Mouse (Mus musculus): Measurements from ENCODE around the gene Bbs5. TPM values are rescaled to one million over a fixed set of nuclear protein-coding genes. Genes with fewer than 3 reads are reported as not detected.
A peak's percentile ranks its signal among the peaks of the same experiment; 100 is the strongest.

Bbs5 gene
- 14.2 and 15.6 TPM in 2 replicates for polyA plus RNA-seq (2014; fragmentation: Nextera tagmentation; extraction: Ambion mirVana)

DNA sequence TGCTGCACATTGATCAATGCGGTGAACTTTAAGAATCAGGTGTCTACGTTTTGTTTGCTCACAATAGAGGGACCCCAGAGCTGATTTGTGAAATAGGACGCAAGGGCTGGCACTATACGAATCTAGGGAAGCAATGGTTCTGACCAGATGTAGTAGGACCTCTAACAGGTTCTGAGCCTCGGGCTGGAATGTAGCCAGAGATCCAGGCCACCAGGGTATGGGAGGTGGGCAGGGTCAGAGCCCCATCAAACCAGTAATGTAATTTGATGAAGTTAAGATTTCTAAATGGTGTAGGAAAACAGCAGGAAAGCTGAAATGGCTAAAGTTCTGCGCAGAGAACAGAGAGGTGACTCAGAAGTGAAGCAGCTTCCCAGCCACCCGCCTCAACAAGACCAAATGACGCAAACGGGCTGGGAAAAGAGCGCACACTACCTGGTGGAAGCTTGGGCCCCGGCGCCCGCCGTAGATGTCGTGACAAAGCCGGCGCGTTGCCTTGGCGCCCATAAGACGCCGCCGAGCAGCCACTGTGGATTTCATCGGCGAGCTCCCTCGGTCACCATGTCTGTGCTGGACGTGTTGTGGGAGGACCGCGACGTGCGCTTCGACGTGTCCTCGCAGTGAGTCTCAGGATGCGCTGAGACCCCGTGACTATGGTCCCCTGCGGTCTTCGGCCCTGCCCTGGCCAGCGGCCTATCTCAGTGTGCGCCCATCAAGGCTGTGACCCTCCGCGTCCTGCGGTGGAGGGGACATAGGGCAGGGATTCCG lies at the start of gene Bbs5:
TSS of gene Bbs5 (plus strand) at position 446 of the 765 bp plus-strand sequence.
- no peak within 1 kb of the TSS for H3K27ac ChIP-seq (ENCODE audit: low read depth)
- DNase-seq (peak; percentile 95), ATAC-seq (ENCODE audit: insufficient read depth) (peak; percentile 96)
- H3K4me3 ChIP-seq (ENCODE audit: low read depth, low read length) = peak within 1 kb of the TSS; percentile 81
- H3K36me3 ChIP-seq (ENCODE audit: insufficient read depth) = 0 out of 2 replicates have a peak, but pooled peaks cover 2% of the 10 kb centered on the region
- no peaks in the 10 kb centered on the region for H3K4me1 ChIP-seq (ENCODE audit: insufficient read depth)
- WGBS = 2% methylated on average over 43 of the region's 43 CpGs
- no peaks in the 10 kb centered on the region for H3K9me3 ChIP-seq (ENCODE audit: low read depth, low read length)
- TF ChIP-seq CTCF (IDR thresholded peaks at IDR 0.05; ENCODE audit: low read depth) = no peak
- peak within 1 kb of the TSS; percentile 80 for H3K4me2 ChIP-seq
- no peaks in the 10 kb centered on the region for H3K27me3 ChIP-seq (ENCODE audit: insufficient read depth, low read length)
- peak within 1 kb of the TSS; percentile 72 for H3K9ac ChIP-seq

DNA sequence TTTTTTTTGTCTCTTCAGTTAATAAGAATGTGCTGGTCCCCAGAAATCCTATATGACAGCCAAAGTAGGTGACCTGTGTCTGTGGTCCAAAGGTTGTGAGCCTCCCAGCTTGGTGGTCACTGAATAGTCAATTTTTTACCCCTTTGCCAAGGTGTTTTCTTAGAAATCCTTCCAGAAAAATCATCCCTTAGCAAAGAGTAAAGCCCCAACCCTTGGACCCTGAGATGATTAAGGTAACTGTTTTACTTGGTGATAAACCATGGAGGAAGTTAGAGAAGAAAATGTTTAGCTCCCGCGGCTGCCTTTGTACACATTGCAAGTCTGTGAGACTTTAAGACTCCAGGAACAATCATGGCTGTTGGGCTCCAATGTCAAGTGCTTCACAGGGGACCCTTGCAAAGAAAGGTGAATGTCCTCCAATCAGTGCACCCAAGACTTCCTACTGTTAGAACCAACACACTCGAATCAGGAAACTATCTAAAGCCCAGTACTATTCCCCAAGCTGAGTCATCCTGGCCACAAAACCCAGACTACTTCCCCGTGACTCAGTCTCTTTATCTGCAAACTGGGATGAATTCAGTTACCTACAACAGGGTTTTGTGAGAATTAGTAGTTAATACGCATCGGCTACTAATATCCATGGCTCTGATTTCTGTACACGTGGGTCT lies 43.1 kb upstream of the Bbs5 start:
- Histone ChIP-seq H3K9ac (no peak overlapping the region), H3K27ac (ENCODE audit: low read depth) (no peak overlapping the region), H3K4me2 (no peak overlapping the region), H3K27me3 (ENCODE audit: insufficient read depth, low read length) (no peaks in the 10 kb centered on the region), H3K36me3 (ENCODE audit: insufficient read depth) (no peaks in the 10 kb centered on the region), H3K4me3 (ENCODE audit: low read depth, low read length) (no peak overlapping the region), H3K9me3 (ENCODE audit: low read depth, low read length) (no peaks in the 10 kb centered on the region), H3K4me1 (ENCODE audit: insufficient read depth) (no peaks in the 10 kb centered on the region)
- no peak for ATAC-seq (ENCODE audit: insufficient read depth)
- no peak for TF ChIP-seq CTCF (IDR thresholded peaks at IDR 0.05; ENCODE audit: low read depth)
- DNase-seq = no peak
- 84% methylated on average over 7 of the region's 7 CpGs for WGBS

DNA sequence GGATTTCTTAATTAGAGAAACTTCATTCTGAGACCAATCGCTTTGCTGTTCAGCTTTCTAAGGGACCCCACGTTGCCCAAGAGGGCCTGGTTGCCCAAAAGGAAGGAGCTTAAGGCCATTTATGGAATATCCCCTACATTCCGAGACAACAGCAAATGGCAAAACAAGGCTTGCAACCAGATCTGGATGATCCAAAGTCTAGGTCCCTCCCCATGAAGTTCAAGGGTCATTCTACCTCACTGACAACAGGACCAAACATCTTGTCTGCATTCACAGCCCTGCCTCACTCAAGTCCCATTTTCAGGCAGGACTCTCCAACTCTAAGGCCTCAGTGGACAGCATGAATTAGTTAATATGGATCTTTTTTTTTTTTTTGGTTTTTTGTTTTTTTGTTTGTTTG lies 40.4 kb upstream of the Bbs5 start:
- no peaks in the 10 kb centered on the region for H3K9me3 ChIP-seq (ENCODE audit: low read depth, low read length)
- H3K27ac ChIP-seq (ENCODE audit: low read depth) = no peak overlapping the region
- no peak for ATAC-seq (ENCODE audit: insufficient read depth)
- H3K27me3 ChIP-seq (ENCODE audit: insufficient read depth, low read length) = no peaks in the 10 kb centered on the region
- H3K9ac ChIP-seq = no peak overlapping the region
- no peaks in the 10 kb centered on the region for H3K4me1 ChIP-seq (ENCODE audit: insufficient read depth)
- no peak for DNase-seq
- H3K36me3 ChIP-seq (ENCODE audit: insufficient read depth) = no peaks in the 10 kb centered on the region
- H3K4me3 ChIP-seq (ENCODE audit: low read depth, low read length) = no peak overlapping the region
- TF ChIP-seq CTCF (IDR thresholded peaks at IDR 0.05; ENCODE audit: low read depth) = no peak
- no peak overlapping the region for H3K4me2 ChIP-seq
- WGBS = 86% methylated on average over 3 of the region's 3 CpGs

DNA sequence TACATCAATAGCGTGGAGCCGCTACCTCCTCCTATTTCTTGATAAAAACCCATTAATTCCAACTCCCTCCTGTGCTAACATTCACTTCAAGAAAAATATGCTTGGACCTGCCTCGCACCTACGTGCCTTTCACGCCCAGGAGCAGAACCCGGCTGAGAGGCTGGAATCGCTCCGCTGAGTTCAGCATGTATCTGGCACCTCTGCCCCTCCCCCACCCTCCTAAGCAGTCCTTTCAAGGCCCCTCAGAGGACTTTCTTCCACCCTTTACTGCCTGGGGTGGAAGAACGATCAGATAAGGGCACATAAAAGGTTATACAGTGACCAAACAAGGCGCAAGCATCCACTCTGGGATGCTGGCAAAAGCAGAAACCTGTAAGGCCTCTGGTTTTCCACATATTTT lies 34.7 kb upstream of the Bbs5 start:
- no peaks in the 10 kb centered on the region for H3K36me3 ChIP-seq (ENCODE audit: insufficient read depth)
- peaks cover 5% of the 10 kb centered on the region; the same call in 1 of the 2 replicates for H3K4me1 ChIP-seq (ENCODE audit: insufficient read depth)
- no peak overlapping the region for H3K4me2 ChIP-seq
- ATAC-seq (ENCODE audit: insufficient read depth) (peak; percentile 54; the same call in 1 of the 2 replicates), DNase-seq (peak; percentile 41)
- H3K9me3 ChIP-seq (ENCODE audit: low read depth, low read length) = no peaks in the 10 kb centered on the region
- no peak for TF ChIP-seq CTCF (IDR thresholded peaks at IDR 0.05; ENCODE audit: low read depth)
- H3K27me3 ChIP-seq (ENCODE audit: insufficient read depth, low read length) = no peaks in the 10 kb centered on the region
- no peak overlapping the region for H3K9ac ChIP-seq
- H3K4me3 ChIP-seq (ENCODE audit: low read depth, low read length) = no peak overlapping the region
- WGBS = 4% methylated on average over 10 of the region's 10 CpGs
- H3K27ac ChIP-seq (ENCODE audit: low read depth) = no peak overlapping the region

GRCm38 (mm10) chr2:69612716-69613115 lies 34.3 kb upstream of the Bbs5 start:
- no peak for ATAC-seq (ENCODE audit: insufficient read depth)
- TF ChIP-seq CTCF (IDR thresholded peaks at IDR 0.05; ENCODE audit: low read depth) = no peak
- Histone ChIP-seq H3K9me3 (ENCODE audit: low read depth, low read length) (no peaks in the 10 kb centered on the region), H3K4me2 (no peak overlapping the region), H3K9ac (no peak overlapping the region), H3K4me3 (ENCODE audit: low read depth, low read length) (no peak overlapping the region), H3K36me3 (ENCODE audit: insufficient read depth) (no peaks in the 10 kb centered on the region), H3K27ac (ENCODE audit: low read depth) (no peak overlapping the region), H3K4me1 (ENCODE audit: insufficient read depth) (peaks cover 5% of the 10 kb centered on the region; the same call in 1 of the 2 replicates), H3K27me3 (ENCODE audit: insufficient read depth, low read length) (no peaks in the 10 kb centered on the region)
- DNase-seq = no peak
- WGBS = 44% methylated on average over 9 of the region's 9 CpGs

GRCm38 (mm10) chr2:69613237-69613636 lies 33.7 kb upstream of the Bbs5 start:
- DNase-seq = peak; percentile 58
- H3K27me3 ChIP-seq (ENCODE audit: insufficient read depth, low read length) = no peaks in the 10 kb centered on the region
- H3K4me2 ChIP-seq = no peak overlapping the region
- 64% methylated on average over 4 of the region's 4 CpGs for WGBS
- H3K27ac ChIP-seq (ENCODE audit: low read depth) = no peak overlapping the region
- ATAC-seq (ENCODE audit: insufficient read depth) = no peak
- no peak overlapping the region for H3K4me3 ChIP-seq (ENCODE audit: low read depth, low read length)
- no peaks in the 10 kb centered on the region for H3K36me3 ChIP-seq (ENCODE audit: insufficient read depth)
- no peak for TF ChIP-seq CTCF (IDR thresholded peaks at IDR 0.05; ENCODE audit: low read depth)
- no peaks in the 10 kb centered on the region for H3K9me3 ChIP-seq (ENCODE audit: low read depth, low read length)
- H3K4me1 ChIP-seq (ENCODE audit: insufficient read depth) = peaks cover 5% of the 10 kb centered on the region; the same call in 1 of the 2 replicates
- H3K9ac ChIP-seq = no peak overlapping the region

- TF ChIP-seq CTCF (IDR thresholded peaks at IDR 0.05; ENCODE audit: low read depth) = no peak
- Histone ChIP-seq H3K27ac (ENCODE audit: low read depth) (no peak overlapping the region), H3K4me3 (ENCODE audit: low read depth, low read length) (no peak overlapping the region), H3K4me1 (ENCODE audit: insufficient read depth) (no peaks in the 10 kb centered on the region), H3K36me3 (ENCODE audit: insufficient read depth) (no peaks in the 10 kb centered on the region), H3K9ac (no peak overlapping the region), H3K4me2 (no peak overlapping the region), H3K27me3 (ENCODE audit: insufficient read depth, low read length) (no peaks in the 10 kb centered on the region), H3K9me3 (ENCODE audit: low read depth, low read length) (no peaks in the 10 kb centered on the region)
- DNase-seq (no peak), ATAC-seq (ENCODE audit: insufficient read depth) (no peak)
Measured at GRCm38 (mm10) chr2:69618336-69618735, 28.6 kb upstream of the Bbs5 start.
